8 mouse cellular contexts compared by ENCODE assay signal in genomic region chr17:5941230-5942043, GRCm38 (mm10). TPM values are rescaled to one million over a fixed set of nuclear protein-coding genes. Genes with fewer than 3 reads are reported as not detected.
A peak's percentile ranks its signal among the peaks of the same experiment; 100 is the strongest.
DNase-seq lines count a peak whose midpoint lies in the region; ATAC-seq and TF ChIP-seq lines count a peak whose summit lies in the region.

Gene Synj2, plus strand, starts transcription at chr17:5941280.

- peak within 1 kb of the TSS; percentile 40 to 67 (median 66) for H3K4me3 ChIP-seq in CH12.LX (replicated peaks in 1 of 3; ENCODE audit: low read depth in 2 of 3, low read length in 2 of 3, poor library complexity in 1 of 3)
- H3K4me3 ChIP-seq in forebrain, embryonic 10.5 days, result peak within 1 kb of the TSS; percentile 67
- H3K4me3 ChIP-seq in heart, postnatal 0 days (ENCODE audit: low read depth, low read length), result peak within 1 kb of the TSS; percentile 77
- H3K4me3 ChIP-seq in neural tube, embryonic 14.5 days (ENCODE audit: low read depth, low read length), result peak within 1 kb of the TSS; percentile 38

- H3K27me3 ChIP-seq in CH12.LX (replicated peaks), result peaks cover 6% of the 10 kb centered on the region
- peaks cover 67% of the 10 kb centered on the region for H3K27me3 ChIP-seq in forebrain, embryonic 10.5 days (ENCODE audit: poor library complexity, severe bottlenecking)
- H3K27me3 ChIP-seq in heart, postnatal 0 days (ENCODE audit: control insufficient read depth, insufficient read depth, low read length), result no peaks in the 10 kb centered on the region
- no peaks in the 10 kb centered on the region for H3K27me3 ChIP-seq in neural tube, embryonic 14.5 days (ENCODE audit: control insufficient read depth, insufficient read depth, low read length)

- DNase-seq in CH12.LX (ENCODE audit: extremely low read depth), result no peak
- DNase-seq in adrenal gland, postnatal 25 days, result peak; percentile 68
- DNase-seq in forebrain, embryonic 10.5 days (ENCODE audit: extremely low spot score, low spot score), result peak; percentile 57
- peak; percentile 65 for DNase-seq in heart, postnatal 0 days (ENCODE audit: low spot score)
- peak; percentile 48 to 71 for DNase-seq in kidney, postnatal 36 days
- DNase-seq in lung, adult 18-20 months, result peak; percentile 58 to 64
- peak; percentile 61 for DNase-seq in thymus, postnatal 4 days

- dilution Hi-C loops in CH12.LX (cut with MboI; ENCODE audit: extremely low pct_ligation_motif_present, extremely low pct_unique_long_range_greater_than_20kb, low sequenced_read_pairs), result no loop called here

- in situ Hi-C loops in CH12.LX (cut with MboI; ENCODE audit: low pct_ligation_motif_present, low pct_unique_long_range_greater_than_20kb, low sequenced_read_pairs), result loop anchor here (5.0 kb wide), 2 partner anchors 36 to 66 kb away; no protein-coding TSS in a partner anchor

- H3K27ac ChIP-seq in CH12.LX (ENCODE audit: insufficient read depth, low read depth), result no peak within 1 kb of the TSS
- H3K27ac ChIP-seq in forebrain, embryonic 10.5 days, result peak within 1 kb of the TSS; percentile 85
- H3K27ac ChIP-seq in heart, postnatal 0 days (ENCODE audit: low read depth), result peak within 1 kb of the TSS; percentile 82
- H3K27ac ChIP-seq in neural tube, embryonic 14.5 days (ENCODE audit: low read depth, low read length), result no peak within 1 kb of the TSS

- TF ChIP-seq EP300 in CH12.LX (IDR thresholded peaks at IDR 0.05; ENCODE audit: low read length), result no peak
- no peak for TF ChIP-seq EP300 in heart, postnatal 0 days (IDR thresholded peaks at IDR 0.05; ENCODE audit: low read depth)

- H3K4me1 ChIP-seq in CH12.LX (ENCODE audit: control insufficient read depth in 1 of 2, insufficient read depth in 2 of 2), result peaks cover 4 to 28% of the 10 kb centered on the region in 2 experiments; a peak in 3 of 4 replicates
- peaks cover 15% of the 10 kb centered on the region for H3K4me1 ChIP-seq in forebrain, embryonic 10.5 days
- H3K4me1 ChIP-seq in heart, postnatal 0 days (ENCODE audit: control insufficient read depth, insufficient read depth), result peaks cover 11% of the 10 kb centered on the region
- 0 out of 2 replicates have a peak, but pooled peaks cover 4% of the 10 kb centered on the region for H3K4me1 ChIP-seq in neural tube, embryonic 14.5 days (ENCODE audit: control insufficient read depth, insufficient read depth, low read length)

- H3K9ac ChIP-seq in CH12.LX (ENCODE audit: insufficient read depth, low read depth), result peak within 1 kb of the TSS; percentile 36
- H3K9ac ChIP-seq in heart, postnatal 0 days (replicated peaks; ENCODE audit: low read depth, low read length), result peak within 1 kb of the TSS; percentile 85
- peak within 1 kb of the TSS; percentile 44; the same call in 1 of the 2 replicates for H3K9ac ChIP-seq in neural tube, embryonic 14.5 days (replicated peaks; ENCODE audit: low read depth, low read length)

- TF ChIP-seq CTCF in CH12.LX (conservative IDR thresholded peaks at IDR 0.05 in 1 of 2, IDR thresholded peaks at IDR 0.05 in 1 of 2; ENCODE audit: low read depth in 2 of 2, low read length in 2 of 2), result no peak
- no peak for TF ChIP-seq CTCF in heart, postnatal 0 days (IDR thresholded peaks at IDR 0.05; ENCODE audit: low read depth)

- H3K79me2 ChIP-seq in CH12.LX (replicated peaks; ENCODE audit: control insufficient read depth, extremely low read depth, insufficient read depth, poor library complexity, severe bottlenecking), result no peaks in the 10 kb centered on the region

- H3K4me2 ChIP-seq in CH12.LX (ENCODE audit: insufficient read depth, low read depth, poor library complexity, severe bottlenecking), result peak within 1 kb of the TSS; percentile 86
- peak within 1 kb of the TSS; percentile 94 for H3K4me2 ChIP-seq in heart, postnatal 0 days (ENCODE audit: low read depth, low read length)
- H3K4me2 ChIP-seq in neural tube, embryonic 14.5 days (ENCODE audit: low read depth, low read length), result peak within 1 kb of the TSS; percentile 76

- peak; percentile 74 for ATAC-seq in heart, postnatal 0 days (ENCODE audit: insufficient read depth, low read depth)
- ATAC-seq in neural tube, embryonic 14.5 days (ENCODE audit: low read depth), result peak; percentile 82

- no peak for TF ChIP-seq POLR2A in CH12.LX (IDR thresholded peaks at IDR 0.05; ENCODE audit: low read depth, low read length)

- 1% methylated on average over 51 of the region's 52 CpGs for WGBS in forebrain, embryonic 10.5 days
- WGBS in heart, postnatal 0 days, result under 1% methylated on average over 40 of the region's 52 CpGs
- WGBS in neural tube, embryonic 14.5 days, result 2% methylated on average over 31 of the region's 52 CpGs

- no peak for TF ChIP-seq RAD21 in CH12.LX (IDR thresholded peaks at IDR 0.05; ENCODE audit: low read depth, low read length)

- H3K36me3 ChIP-seq in CH12.LX (replicated peaks in 1 of 2; ENCODE audit: control insufficient read depth in 1 of 2, insufficient read depth in 1 of 2, low read length in 1 of 2), result no peaks in the 10 kb centered on the region
- H3K36me3 ChIP-seq in forebrain, embryonic 10.5 days (replicated peaks), result no peaks in the 10 kb centered on the region
- no peaks in the 10 kb centered on the region for H3K36me3 ChIP-seq in heart, postnatal 0 days (replicated peaks; ENCODE audit: control insufficient read depth, insufficient read depth, low read length)
- H3K36me3 ChIP-seq in neural tube, embryonic 14.5 days (ENCODE audit: control insufficient read depth, insufficient read depth, low read length), result no peaks in the 10 kb centered on the region

- peaks cover 4% of the 10 kb centered on the region for H3K9me3 ChIP-seq in CH12.LX (replicated peaks; ENCODE audit: low read length)
- peaks cover 2% of the 10 kb centered on the region; the same call in 1 of the 2 replicates for H3K9me3 ChIP-seq in forebrain, embryonic 10.5 days
- no peaks in the 10 kb centered on the region for H3K9me3 ChIP-seq in heart, postnatal 0 days (replicated peaks; ENCODE audit: control insufficient read depth, low read length)
- H3K9me3 ChIP-seq in neural tube, embryonic 14.5 days (ENCODE audit: control insufficient read depth, low read length), result no peaks in the 10 kb centered on the region

TF ChIP-seq in CH12.LX, 34 proteins besides CTCF, POLR2A, EP300 and RAD21:
- TF ChIP-seq ZKSCAN1 (IDR thresholded peaks at IDR 0.05; ENCODE audit: borderline replicate concordance, low read depth, low read length) (no peak), MXI1 (IDR thresholded peaks at IDR 0.05; ENCODE audit: low read depth, low read length) (0 out of 2 replicates have a peak, but pooled peaks have one; percentile 21), HCFC1 (IDR thresholded peaks at IDR 0.05; ENCODE audit: low read depth, low read length) (no peak)
TF ChIP-seq in CH12.LX: peak in this region for 1.

RNA-seq across cellular contexts. Expression of gene Synj2, which starts in this region (rescaled TPM):
- total RNA-seq in CH12.LX (2012; rRNA removed), result 4.5 and 5.3 TPM in 2 replicates
- total RNA-seq in CH12.LX (2014; rRNA removed), result 6.6 and 6.8 TPM in 2 replicates
- 10.9 and 12.4 TPM in 2 replicates for polyA plus RNA-seq in CH12.LX (2012; ENCODE audit: insufficient read length, low read depth)
- total RNA-seq in adrenal gland, postnatal 25 days (2021), result 11.4 and 11.9 TPM in 2 replicates
- 0.90 and 1.1 TPM in 2 replicates for polyA plus RNA-seq in forebrain, embryonic 10.5 days (2016; fragmentation: Nextera tagmentation; extraction: Ambion mirVana)
- total RNA-seq in heart, postnatal 0 days (2014; rRNA removed; ENCODE audit: low replicate concordance), result 14.7 and 15.9 TPM in 2 replicates
- 4.1 and 4.8 TPM in 2 replicates for polyA plus RNA-seq in heart, postnatal 0 days (2015; fragmentation: Nextera tagmentation; extraction: Ambion mirVana)
- polyA plus RNA-seq in neural tube, embryonic 14.5 days (2014; fragmentation: Nextera tagmentation; extraction: Ambion mirVana), result 1.7 and 2.2 TPM in 2 replicates

Comparison
In these comparisons a context has a peak if more than half of its experiments do, and no peak if none do; other contexts are left out.
1. H3K27ac ChIP-seq: peak in forebrain, embryonic 10.5 days (single experiment) and heart, postnatal 0 days (single experiment); none in CH12.LX (single experiment) and neural tube, embryonic 14.5 days (single experiment).
2. Peak in every context shown above with its lines, with median percentiles within 50 percentile points of each other: H3K4me2 ChIP-seq, H3K4me3 ChIP-seq and H3K9ac ChIP-seq.